Mouse (Mus musculus): ENCODE results near the gene Zeb2. TPM values are rescaled to one million over a fixed set of nuclear protein-coding genes. Genes with fewer than 3 reads are reported as not detected.
A peak's percentile ranks its signal among the peaks of the same experiment; 100 is the strongest.
"Not testable (repeated sequence)": the region's sequence is repeated elsewhere in the genome, so short reads cannot be mapped to it uniquely, and the experiment has no call there.

Gene Zeb2
- polyA plus RNA-seq, 1 experiment, result 143 TPM

GRCm38 (mm10) chr2:45116531-45117024 is 617 bp downstream of the Zeb2 start:
- Histone ChIP-seq H3K27ac (ENCODE audit: control insufficient read depth, insufficient read depth, low read depth, low read length, poor library complexity) (peak overlapping the region; percentile 72), H3K4me1 (ENCODE audit: control insufficient read depth, insufficient read depth, low read length) (no peaks in the 10 kb centered on the region), H3K4me3 (replicated peaks; ENCODE audit: control insufficient read depth, low read depth, low read length) (peak overlapping the region; percentile 69)
- under 1% methylated on average over 25 of the region's 25 CpGs for WGBS
- 0 out of 2 replicates have a peak, but pooled peaks have one; percentile 12 for TF ChIP-seq POLR2A (IDR thresholded peaks at IDR 0.05; ENCODE audit: borderline replicate concordance, control insufficient read depth, low read depth, low read length)
- no peak for TF ChIP-seq CTCF (IDR thresholded peaks at IDR 0.05; ENCODE audit: control insufficient read depth, insufficient read depth, low read length)

GRCm38 (mm10) chr2:45115720-45116495 is 1.3 kb downstream of the Zeb2 start:
- Histone ChIP-seq H3K4me1 (ENCODE audit: control insufficient read depth, insufficient read depth, low read length) (no peaks in the 10 kb centered on the region), H3K4me3 (replicated peaks; ENCODE audit: control insufficient read depth, low read depth, low read length) (peak overlapping the region; percentile 7), H3K27ac (ENCODE audit: control insufficient read depth, insufficient read depth, low read depth, low read length, poor library complexity) (peak overlapping the region; percentile 23)
- WGBS, result 29% methylated on average over 23 of the region's 23 CpGs
- TF ChIP-seq CTCF (IDR thresholded peaks at IDR 0.05; ENCODE audit: control insufficient read depth, insufficient read depth, low read length), result no peak
- no peak for TF ChIP-seq POLR2A (IDR thresholded peaks at IDR 0.05; ENCODE audit: borderline replicate concordance, control insufficient read depth, low read depth, low read length)

GRCm38 (mm10) chr2:45115211-45115610 is 2.0 kb downstream of the Zeb2 start:
- H3K4me3 ChIP-seq (replicated peaks; ENCODE audit: control insufficient read depth, low read depth, low read length), result no peak overlapping the region
- WGBS, result 49% methylated on average over 6 of the region's 6 CpGs

GRCm38 (mm10) chr2:45114596-45114995 is 2.6 kb downstream of the Zeb2 start:
- TF ChIP-seq POLR2A (IDR thresholded peaks at IDR 0.05; ENCODE audit: borderline replicate concordance, control insufficient read depth, low read depth, low read length), result no peak
- TF ChIP-seq CTCF (IDR thresholded peaks at IDR 0.05; ENCODE audit: control insufficient read depth, insufficient read depth, low read length), result no peak
- 12% methylated on average over 2 of the region's 2 CpGs for WGBS
- Histone ChIP-seq H3K4me3 (replicated peaks; ENCODE audit: control insufficient read depth, low read depth, low read length) (no peak overlapping the region), H3K27ac (ENCODE audit: control insufficient read depth, insufficient read depth, low read depth, low read length, poor library complexity) (no peak overlapping the region; the same call in 1 of the 2 replicates), H3K4me1 (ENCODE audit: control insufficient read depth, insufficient read depth, low read length) (no peaks in the 10 kb centered on the region)

More at GRCm38 (mm10) chr2:45115211-45115610, 2.0 kb downstream of the Zeb2 start:
- Histone ChIP-seq H3K27ac (ENCODE audit: control insufficient read depth, insufficient read depth, low read depth, low read length, poor library complexity) (no peak overlapping the region; the same call in 1 of the 2 replicates), H3K4me1 (ENCODE audit: control insufficient read depth, insufficient read depth, low read length) (no peaks in the 10 kb centered on the region)
- no peak for TF ChIP-seq POLR2A (IDR thresholded peaks at IDR 0.05; ENCODE audit: borderline replicate concordance, control insufficient read depth, low read depth, low read length)
- TF ChIP-seq CTCF (IDR thresholded peaks at IDR 0.05; ENCODE audit: control insufficient read depth, insufficient read depth, low read length), result no peak

GRCm38 (mm10) chr2:45113912-45114311 is 3.3 kb downstream of the Zeb2 start:
- Histone ChIP-seq H3K27ac (ENCODE audit: control insufficient read depth, insufficient read depth, low read depth, low read length, poor library complexity) (no peak overlapping the region), H3K4me1 (ENCODE audit: control insufficient read depth, insufficient read depth, low read length) (no peaks in the 10 kb centered on the region), H3K4me3 (replicated peaks; ENCODE audit: control insufficient read depth, low read depth, low read length) (no peak overlapping the region)
- 37% methylated on average over 3 of the region's 3 CpGs for WGBS
- no peak for TF ChIP-seq CTCF (IDR thresholded peaks at IDR 0.05; ENCODE audit: control insufficient read depth, insufficient read depth, low read length)
- TF ChIP-seq POLR2A (IDR thresholded peaks at IDR 0.05; ENCODE audit: borderline replicate concordance, control insufficient read depth, low read depth, low read length), result no peak

GRCm38 (mm10) chr2:45112891-45113683 is 4.1 kb downstream of the Zeb2 start:
- 2% methylated on average over 24 of the region's 25 CpGs for WGBS

GRCm38 (mm10) chr2:45112021-45112747 is 5.0 kb downstream of the Zeb2 start:
- under 1% methylated on average over 9 of the region's 9 CpGs for WGBS
- TF ChIP-seq POLR2A (IDR thresholded peaks at IDR 0.05; ENCODE audit: borderline replicate concordance, control insufficient read depth, low read depth, low read length), result no peak
- no peak for TF ChIP-seq CTCF (IDR thresholded peaks at IDR 0.05; ENCODE audit: control insufficient read depth, insufficient read depth, low read length)
- H3K4me1 ChIP-seq (ENCODE audit: control insufficient read depth, insufficient read depth, low read length), result no peaks in the 10 kb centered on the region
- H3K27ac ChIP-seq (ENCODE audit: control insufficient read depth, insufficient read depth, low read depth, low read length, poor library complexity), result peak overlapping the region; percentile 80
- peak overlapping the region; percentile 20 for H3K4me3 ChIP-seq (replicated peaks; ENCODE audit: control insufficient read depth, low read depth, low read length)

More at GRCm38 (mm10) chr2:45112891-45113683, 4.1 kb downstream of the Zeb2 start:
- peak; percentile 38; the same call in 1 of the 2 replicates for TF ChIP-seq CTCF (IDR thresholded peaks at IDR 0.05; ENCODE audit: control insufficient read depth, insufficient read depth, low read length)
- 0 out of 2 replicates have a peak, but pooled peaks have one; percentile 20 for TF ChIP-seq POLR2A (IDR thresholded peaks at IDR 0.05; ENCODE audit: borderline replicate concordance, control insufficient read depth, low read depth, low read length)
- Histone ChIP-seq H3K27ac (ENCODE audit: control insufficient read depth, insufficient read depth, low read depth, low read length, poor library complexity) (peak overlapping the region; percentile 80), H3K4me3 (replicated peaks; ENCODE audit: control insufficient read depth, low read depth, low read length) (peak overlapping the region; percentile 93), H3K4me1 (ENCODE audit: control insufficient read depth, insufficient read depth, low read length) (no peaks in the 10 kb centered on the region)

- H3K4me1 ChIP-seq (ENCODE audit: control insufficient read depth, insufficient read depth, low read length), result not testable (repeated sequence)
- WGBS, result 2% methylated on average over 3 of the region's 3 CpGs
- H3K4me3 ChIP-seq (replicated peaks; ENCODE audit: control insufficient read depth, low read depth, low read length), result peak overlapping the region; percentile 84
- peak overlapping the region; percentile 35 for H3K27ac ChIP-seq (ENCODE audit: control insufficient read depth, insufficient read depth, low read depth, low read length, poor library complexity)
These were observed 5.6 kb downstream of the Zeb2 start for GRCm38 (mm10) chr2:45111571-45111970.
